Mouse (Mus musculus) limb, embryonic 14.5 days (tissue): ENCODE results near the gene Gm7247. TPM values are rescaled to one million over a fixed set of nuclear protein-coding genes. Genes with fewer than 3 reads are reported as not detected.
"Not testable (repeated sequence)": the region's sequence is repeated elsewhere in the genome, so short reads cannot be mapped to it uniquely, and the experiment has no call there.

Experiments
- ATAC-seq: fragments of 200-750 bp; cut with Nextera tagmentation; 2 replicates; pipeline ENCODE4 v1.8.0; 2017; ENCODE audit warnings: low read depth, moderate number of reproducible peaks, moderate TSS enrichment; ENCODE audit not compliant: low FRiP score
- DNase-seq: peaks from one replicate; pipeline ENCODE4 v3.0.0-alpha.2; 2015; ENCODE audit warnings: low spot score
- H3K27ac ChIP-seq: fragments of 300-500 bp; sonication (generic); replicated peaks from 2 replicates; pipeline ENCODE4 v1.5.1; 2014; ENCODE audit warnings: low read depth, mild to moderate bottlenecking, low read length, moderate library complexity, mixed read lengths
- H3K27me3 ChIP-seq: fragments of 300-500 bp; sonication (generic); 2 replicates; pipeline ENCODE4 v1.6.1; 2014; ENCODE audit warnings: low read length, mixed read lengths; ENCODE audit not compliant: control insufficient read depth, insufficient read depth
- H3K36me3 ChIP-seq: fragments of 300-500 bp; sonication (generic); 2 replicates; pipeline ENCODE4 v1.6.1; 2014; ENCODE audit warnings: mild to moderate bottlenecking, low read length, moderate library complexity, mixed read lengths; ENCODE audit not compliant: control insufficient read depth, insufficient read depth
- H3K4me1 ChIP-seq: fragments of 300-500 bp; sonication (generic); 2 replicates; pipeline ENCODE4 v1.6.1; 2014; ENCODE audit warnings: antibody characterized with exemption, low read length, mixed read lengths; ENCODE audit not compliant: control insufficient read depth, insufficient read depth
- H3K4me2 ChIP-seq: fragments of 300-500 bp; sonication (generic); replicated peaks from 2 replicates; pipeline ENCODE4 v1.6.1; 2014; ENCODE audit warnings: low read depth, mild to moderate bottlenecking, low read length, moderate library complexity; ENCODE audit not compliant: severe bottlenecking
- H3K4me3 ChIP-seq: fragments of 300-500 bp; sonication (generic); replicated peaks from 2 replicates; pipeline ENCODE4 v1.5.1; 2014; ENCODE audit warnings: low read length
- H3K9ac ChIP-seq: fragments of 300-500 bp; sonication (generic); 2 replicates; pipeline ENCODE4 v1.6.1; 2014; ENCODE audit warnings: mild to moderate bottlenecking, low read depth, low read length, moderate library complexity; ENCODE audit not compliant: severe bottlenecking
- H3K9me3 ChIP-seq: fragments of 300-500 bp; sonication (generic); 2 replicates; pipeline ENCODE4 v1.6.1; 2016; ENCODE audit warnings: low read length; ENCODE audit not compliant: control insufficient read depth
- POLR2A ChIP-seq: fragments of 200-500 bp; IDR thresholded peaks from 2 replicates; pipeline ENCODE4 v1.8.0; 2012; ENCODE audit warnings: inconsistent platforms, mild to moderate bottlenecking, moderate library complexity, borderline replicate concordance; ENCODE audit not compliant: insufficient read depth, insufficient read length; ENCODE audit errors: extremely low read depth
- WGBS: fragments of 180-500 bp; shearing (Covaris S2); extraction: QIAGEN DNeasy Blood & Tissue Kit; methylation state at CpG from one replicate; pipeline ENCODE4 v1.1.7; 2014; 5-methylcytosine and 5-hydroxymethylcytosine counted together
- polyA plus RNA-seq, 2 experiments: library from polyadenylated mRNA; depleted of rRNA in 1 of 2; stranded (reverse) in 1 of 2; unstranded in 1 of 2; fragments of >200 nt; fragmentation: Nextera tagmentation in 1 of 2; extraction: Ambion mirVana in 1 of 2; gene quantifications; 2 replicates each; pipeline versions ENCODE4 v1.2.1 to v1.2.3; 2012 to 2014

Gene Gm7247
- polyA plus RNA-seq, 2 experiments: not detected

DNA sequence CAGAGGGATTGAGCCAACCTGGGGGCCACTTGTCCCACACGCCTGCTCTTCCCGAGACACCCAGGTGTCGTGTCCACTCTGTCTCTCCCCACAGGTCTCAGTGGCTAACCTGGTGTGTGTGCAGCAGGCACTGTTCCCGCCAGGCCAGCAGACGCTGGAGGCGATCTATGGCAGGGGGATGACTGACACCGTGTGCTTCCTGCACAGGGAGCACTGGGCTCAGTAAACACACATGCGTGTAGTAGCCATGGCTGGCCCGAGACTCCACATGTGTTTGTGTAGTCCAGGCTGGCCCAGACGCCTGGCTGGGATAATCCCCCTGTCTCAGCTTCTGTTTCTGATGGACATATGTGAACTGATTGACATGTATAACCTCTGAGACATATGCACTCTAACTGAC, 22.8 kb downstream of the Gm7247 start:
- Histone ChIP-seq H3K9me3 (peaks cover 5% of the 10 kb centered on the region; the same call in 1 of the 2 replicates), H3K4me2 (no peak overlapping the region), H3K36me3 (no peaks in the 10 kb centered on the region), H3K27me3 (no peaks in the 10 kb centered on the region), H3K4me3 (no peak overlapping the region), H3K9ac (no peak overlapping the region), H3K4me1 (no peaks in the 10 kb centered on the region), H3K27ac (no peak overlapping the region)
- ATAC-seq (no peak), DNase-seq (no peak)
- TF ChIP-seq POLR2A: no peak
- WGBS: 93% methylated on average over 10 of the region's 10 CpGs

GRCm38 (mm10) chr14:51385741-51386140, 24.2 kb downstream of the Gm7247 start:
- no peaks in the 10 kb centered on the region for H3K27me3 ChIP-seq
- H3K9me3 ChIP-seq: peaks cover 5% of the 10 kb centered on the region; the same call in 1 of the 2 replicates
- no peak overlapping the region for H3K27ac ChIP-seq
- H3K4me3 ChIP-seq: no peak overlapping the region
- no peaks in the 10 kb centered on the region for H3K4me1 ChIP-seq
- H3K9ac ChIP-seq: no peak overlapping the region
- no peak for DNase-seq
- 91% methylated on average over 4 of the region's 4 CpGs for WGBS
- H3K36me3 ChIP-seq: no peaks in the 10 kb centered on the region
- TF ChIP-seq POLR2A: no peak
- ATAC-seq: 0 out of 2 replicates have a peak, but pooled peaks have one; percentile 7
- no peak overlapping the region for H3K4me2 ChIP-seq

GRCm38 (mm10) chr14:51387768-51388167, 26.2 kb downstream of the Gm7247 start:
- H3K27ac ChIP-seq: no peak overlapping the region
- no peaks in the 10 kb centered on the region for H3K27me3 ChIP-seq
- 96% methylated on average over 8 of the region's 8 CpGs for WGBS
- no peak overlapping the region for H3K4me2 ChIP-seq
- peaks cover 2% of the 10 kb centered on the region; the same call in 1 of the 2 replicates for H3K9me3 ChIP-seq
- H3K4me1 ChIP-seq: no peaks in the 10 kb centered on the region
- no peak overlapping the region for H3K4me3 ChIP-seq
- no peak for ATAC-seq
- no peak for TF ChIP-seq POLR2A
- H3K36me3 ChIP-seq: no peaks in the 10 kb centered on the region
- DNase-seq: no peak
- no peak overlapping the region for H3K9ac ChIP-seq

DNA sequence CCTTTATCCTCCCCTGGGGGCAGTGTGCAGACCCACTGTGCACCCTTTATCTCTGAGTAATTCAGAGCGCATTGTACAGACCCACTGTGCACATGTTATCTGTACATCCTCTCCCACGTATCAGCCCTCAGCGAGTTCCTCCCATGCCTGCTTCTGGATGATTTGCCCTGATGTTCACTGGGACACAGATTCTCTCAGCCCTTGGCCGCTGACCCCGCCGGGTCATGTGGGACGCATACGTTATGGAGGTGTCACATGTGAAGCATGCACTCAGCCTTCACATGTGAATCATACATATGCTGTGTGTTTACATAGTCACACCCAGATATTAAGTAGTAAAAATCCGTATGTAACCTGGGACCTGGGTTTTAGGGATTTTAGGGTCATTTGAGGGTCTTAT, 26.7 kb downstream of the Gm7247 start:
- Histone ChIP-seq H3K4me1 (no peaks in the 10 kb centered on the region), H3K27me3 (no peaks in the 10 kb centered on the region), H3K9ac (no peak overlapping the region), H3K4me3 (no peak overlapping the region), H3K9me3 (no peaks in the 10 kb centered on the region), H3K36me3 (no peaks in the 10 kb centered on the region), H3K27ac (no peak overlapping the region), H3K4me2 (no peak overlapping the region)
- no peak for TF ChIP-seq POLR2A
- 94% methylated on average over 9 of the region's 9 CpGs for WGBS
- ATAC-seq: no peak
- no peak for DNase-seq

DNA sequence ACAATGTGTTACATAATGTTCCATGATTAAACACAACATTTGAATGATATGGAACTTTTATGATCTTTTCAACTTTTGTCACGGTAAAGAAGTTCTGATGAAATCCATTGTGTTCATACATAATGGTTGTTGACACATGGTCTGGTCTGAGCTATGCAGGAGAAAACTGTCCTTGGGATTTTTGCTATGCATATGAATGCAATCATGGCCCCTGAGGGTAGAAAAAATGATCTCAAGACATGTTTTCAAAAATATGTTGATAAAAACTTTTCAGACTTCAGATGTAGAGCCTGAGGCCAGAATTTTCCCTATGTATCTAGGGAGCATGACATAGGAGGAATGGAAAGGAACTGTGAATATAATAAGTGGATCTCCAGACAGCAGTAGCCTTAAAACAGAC, 49.0 kb downstream of the Gm7247 start, which contains the start of gene Vmn2r88:
Gene Vmn2r88, plus strand, starts transcription at position 301 of the 400 bp plus-strand sequence.
- Histone ChIP-seq H3K27ac (no peak within 1 kb of the TSS), H3K9ac (no peak within 1 kb of the TSS), H3K9me3 (no peaks in the 10 kb centered on the region), H3K4me3 (no peak within 1 kb of the TSS), H3K27me3 (no peaks in the 10 kb centered on the region), H3K4me1 (no peaks in the 10 kb centered on the region), H3K4me2 (no peak within 1 kb of the TSS), H3K36me3 (no peaks in the 10 kb centered on the region)
- 78% methylated on average over 1 of the region's 1 CpGs for WGBS
- TF ChIP-seq POLR2A: no peak
- DNase-seq: no peak
- no peak for ATAC-seq

- WGBS: 56% methylated on average over 2 of the region's 2 CpGs
- ATAC-seq (no peak), DNase-seq (no peak)
- no peak overlapping the region for H3K4me2 ChIP-seq
- no peak for TF ChIP-seq POLR2A
- no peaks in the 10 kb centered on the region for H3K36me3 ChIP-seq
- no peak overlapping the region for H3K27ac ChIP-seq
- no peaks in the 10 kb centered on the region for H3K4me1 ChIP-seq
- H3K9ac ChIP-seq: no peak overlapping the region
- H3K4me3 ChIP-seq: no peak overlapping the region
- H3K27me3 ChIP-seq: no peaks in the 10 kb centered on the region
- H3K9me3 ChIP-seq: no peaks in the 10 kb centered on the region
Measured at GRCm38 (mm10) chr14:51423885-51424284, 62.3 kb downstream of the Gm7247 start.

GRCm38 (mm10) chr14:51430138-51430537, 68.6 kb downstream of the Gm7247 start:
- H3K4me3 ChIP-seq, H3K27me3 ChIP-seq, H3K4me2 ChIP-seq, H3K36me3 ChIP-seq, H3K27ac ChIP-seq, DNase-seq, ATAC-seq, H3K9me3 ChIP-seq, H3K4me1 ChIP-seq, H3K9ac ChIP-seq: not testable (repeated sequence)
